Mouse (Mus musculus) kidney, embryonic 15.5 days (tissue): ENCODE data around the gene Phc2. TPM values are rescaled to one million over a fixed set of nuclear protein-coding genes. Genes with fewer than 3 reads are reported as not detected.
"Not testable (repeated sequence)": the region's sequence is repeated elsewhere in the genome, so short reads cannot be mapped to it uniquely, and the experiment has no call there.

Source experiments
- ATAC-seq: fragments of 200-750 bp; cut with Nextera tagmentation; replicated peaks from 2 replicates; pipeline ENCODE4 v1.8.0; 2017; ENCODE audit warnings: moderate TSS enrichment; ENCODE audit not compliant: low FRiP score
- H3K27ac ChIP-seq: fragments of 300-500 bp; sonication (generic); 2 replicates; pipeline ENCODE4 v1.5.1; 2015; ENCODE audit warnings: mild to moderate bottlenecking, inconsistent platforms
- H3K27me3 ChIP-seq: fragments of 300-500 bp; sonication (generic); 2 replicates; pipeline ENCODE4 v1.6.1; 2015; ENCODE audit warnings: inconsistent platforms
- H3K36me3 ChIP-seq: fragments of 300-500 bp; sonication (generic); 2 replicates; pipeline ENCODE4 v1.6.1; 2015; ENCODE audit warnings: inconsistent platforms
- H3K4me1 ChIP-seq: fragments of 300-500 bp; sonication (generic); 2 replicates; pipeline ENCODE4 v1.6.1; 2015; ENCODE audit warnings: inconsistent platforms
- H3K4me2 ChIP-seq: fragments of 300-500 bp; sonication (generic); 2 replicates; pipeline ENCODE4 v1.6.1; 2015; ENCODE audit warnings: moderate library complexity, mild to moderate bottlenecking, inconsistent platforms
- H3K4me3 ChIP-seq: fragments of 300-500 bp; sonication (generic); replicated peaks from 2 replicates; pipeline ENCODE4 v1.5.1; 2015; ENCODE audit warnings: mild to moderate bottlenecking, inconsistent platforms
- H3K9ac ChIP-seq: fragments of 300-500 bp; sonication (generic); 2 replicates; pipeline ENCODE4 v1.6.1; 2015; ENCODE audit warnings: mild to moderate bottlenecking, inconsistent platforms
- H3K9me3 ChIP-seq: fragments of 300-500 bp; sonication (generic); replicated peaks from 2 replicates; pipeline ENCODE4 v1.6.1; 2016; ENCODE audit warnings: inconsistent platforms
- WGBS: fragments of 180-500 bp; shearing (Covaris S2); methylation state at CpG from one replicate; pipeline ENCODE4 v1.1.7; 2015; ENCODE audit warnings: mixed read lengths; 5-methylcytosine and 5-hydroxymethylcytosine counted together
- polyA plus RNA-seq: library from polyadenylated mRNA; unstranded; fragments of >200 nt; fragmentation: Nextera tagmentation; extraction: Ambion mirVana; gene quantifications from 2 replicates; pipeline ENCODE4 v1.2.1, GENCODE M21; 2015

The Phc2 gene
- polyA plus RNA-seq, 1 experiment from 2014 or later, result 40.3 TPM

- H3K27me3 ChIP-seq, result 0 out of 2 replicates have a peak, but pooled peaks cover 4% of the 10 kb centered on the region
- peak overlapping the region; percentile 84; the same call in 1 of the 2 replicates for H3K27ac ChIP-seq
- no peak for ATAC-seq
- H3K9me3 ChIP-seq, result no peaks in the 10 kb centered on the region
- WGBS, result 26% methylated on average over 3 of the region's 3 CpGs
- H3K9ac ChIP-seq, result no peak overlapping the region
- H3K4me1 ChIP-seq, result peaks cover 72% of the 10 kb centered on the region
- no peak overlapping the region for H3K4me2 ChIP-seq
- no peak overlapping the region for H3K4me3 ChIP-seq
- H3K36me3 ChIP-seq, result no peaks in the 10 kb centered on the region
Measured at GRCm38 (mm10) chr4:128651530-128651929, 3.0 kb upstream of the Phc2 start.

GRCm38 (mm10) chr4:128652584-128653298 is 1.8 kb upstream of the Phc2 start:
- Histone ChIP-seq H3K4me2 (no peak overlapping the region), H3K27ac (peak overlapping the region; percentile 84), H3K9me3 (no peaks in the 10 kb centered on the region), H3K4me3 (no peak overlapping the region), H3K4me1 (peaks cover 72% of the 10 kb centered on the region), H3K36me3 (no peaks in the 10 kb centered on the region), H3K9ac (no peak overlapping the region), H3K27me3 (0 out of 2 replicates have a peak, but pooled peaks cover 4% of the 10 kb centered on the region)
- ATAC-seq, result no peak
- WGBS, result 15% methylated on average over 5 of the region's 5 CpGs

GRCm38 (mm10) chr4:128655446-128655845 is 944 bp downstream of the Phc2 start:
- no peak for ATAC-seq
- H3K4me3 ChIP-seq, result peak overlapping the region; percentile 84
- peak overlapping the region; percentile 84; the same call in 1 of the 2 replicates for H3K27ac ChIP-seq
- H3K9me3 ChIP-seq, result no peaks in the 10 kb centered on the region
- H3K4me2 ChIP-seq, result peak overlapping the region; percentile 98
- peaks cover 65% of the 10 kb centered on the region for H3K4me1 ChIP-seq
- WGBS, result 1% methylated on average over 12 of the region's 12 CpGs
- H3K36me3 ChIP-seq, result no peaks in the 10 kb centered on the region
- H3K9ac ChIP-seq, result peak overlapping the region; percentile 83
- 0 out of 2 replicates have a peak, but pooled peaks cover 4% of the 10 kb centered on the region for H3K27me3 ChIP-seq

GRCm38 (mm10) chr4:128660196-128660595 is 5.7 kb downstream of the Phc2 start:
- 85% methylated on average over 8 of the region's 8 CpGs for WGBS
- H3K4me1 ChIP-seq, result peaks cover 33% of the 10 kb centered on the region

GRCm38 (mm10) chr4:128661063-128661462 is 6.6 kb downstream of the Phc2 start:
- Histone ChIP-seq H3K36me3 (no peaks in the 10 kb centered on the region), H3K9ac (no peak overlapping the region), H3K9me3 (no peaks in the 10 kb centered on the region), H3K27ac (no peak overlapping the region), H3K4me3 (no peak overlapping the region), H3K4me1 (peaks cover 29% of the 10 kb centered on the region), H3K4me2 (no peak overlapping the region), H3K27me3 (0 out of 2 replicates have a peak, but pooled peaks cover 1% of the 10 kb centered on the region)
- no peak for ATAC-seq
- WGBS, result 84% methylated on average over 8 of the region's 8 CpGs

More at GRCm38 (mm10) chr4:128660196-128660595, 5.7 kb downstream of the Phc2 start:
- Histone ChIP-seq H3K9ac (no peak overlapping the region), H3K9me3 (no peaks in the 10 kb centered on the region), H3K27ac (no peak overlapping the region), H3K4me2 (no peak overlapping the region), H3K36me3 (no peaks in the 10 kb centered on the region), H3K27me3 (0 out of 2 replicates have a peak, but pooled peaks cover 4% of the 10 kb centered on the region), H3K4me3 (no peak overlapping the region)
- no peak for ATAC-seq

DNA sequence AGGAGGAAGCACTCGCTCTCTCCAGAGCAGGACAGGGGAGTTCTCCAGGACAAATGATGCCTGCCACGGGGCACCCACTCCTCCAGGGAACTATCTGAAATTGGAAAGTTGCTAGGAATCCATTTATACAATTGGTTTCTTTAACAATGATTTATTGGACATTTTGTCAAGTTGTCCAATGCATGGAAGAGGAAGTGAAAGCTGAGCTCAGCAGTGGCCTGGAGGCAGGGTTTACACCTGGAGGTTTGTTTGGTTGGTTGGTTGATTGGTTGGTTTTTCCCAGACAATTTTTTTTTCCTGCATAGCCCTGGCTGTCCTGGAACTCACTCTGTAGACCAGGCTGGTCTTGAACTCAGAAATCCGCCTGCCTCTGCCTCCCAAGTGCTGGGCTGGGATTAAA is 9.5 kb downstream of the Phc2 start:
- Histone ChIP-seq H3K4me2 (no peak overlapping the region), H3K27me3 (no peaks in the 10 kb centered on the region), H3K9me3 (no peaks in the 10 kb centered on the region), H3K4me3 (no peak overlapping the region), H3K4me1 (peaks cover 20% of the 10 kb centered on the region; the same call in 1 of the 2 replicates), H3K27ac (no peak overlapping the region), H3K36me3 (no peaks in the 10 kb centered on the region), H3K9ac (no peak overlapping the region)
- no peak for ATAC-seq
- WGBS, result 66% methylated on average over 3 of the region's 3 CpGs

GRCm38 (mm10) chr4:128666362-128666761 is 11.9 kb downstream of the Phc2 start:
- H3K4me2 ChIP-seq, result not testable (repeated sequence)
- 57% methylated on average over 7 of the region's 7 CpGs for WGBS

DNA sequence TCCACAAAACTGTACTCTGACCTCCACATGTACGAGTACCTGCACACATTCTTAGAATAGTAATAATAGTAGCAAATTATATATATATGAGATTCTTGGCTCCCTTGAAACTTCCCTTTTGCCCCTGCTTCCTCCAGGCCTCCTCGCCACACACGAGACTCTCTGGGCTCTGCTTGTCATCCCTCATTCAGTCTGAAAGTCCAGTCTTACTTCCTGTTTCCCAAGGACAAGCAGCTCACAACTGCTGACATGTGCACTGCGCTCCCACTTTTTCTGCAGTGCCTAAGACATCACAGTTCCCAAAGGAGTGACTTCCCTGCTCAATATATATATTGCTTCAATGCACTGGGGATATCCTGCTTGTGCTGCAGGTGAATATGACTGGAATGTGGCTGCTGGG is 12.7 kb downstream of the Phc2 start:
- H3K27ac ChIP-seq, result peak overlapping the region; percentile 56
- not testable (repeated sequence) for H3K9ac ChIP-seq, ATAC-seq, H3K4me2 ChIP-seq, H3K9me3 ChIP-seq, H3K4me3 ChIP-seq, H3K27me3 ChIP-seq, H3K36me3 ChIP-seq
- peaks cover 34% of the 10 kb centered on the region for H3K4me1 ChIP-seq
- 46% methylated on average over 4 of the region's 4 CpGs for WGBS

More at GRCm38 (mm10) chr4:128666362-128666761, 11.9 kb downstream of the Phc2 start:
- not testable (repeated sequence) for H3K9ac ChIP-seq, H3K27me3 ChIP-seq, H3K9me3 ChIP-seq, ATAC-seq, H3K4me3 ChIP-seq, H3K36me3 ChIP-seq
- Histone ChIP-seq H3K27ac (0 out of 2 replicates have a peak overlapping the region, but pooled peaks have one; percentile 37), H3K4me1 (peaks cover 33% of the 10 kb centered on the region)

GRCm38 (mm10) chr4:128669229-128669628 is 14.7 kb downstream of the Phc2 start:
- ATAC-seq, result no peak
- Histone ChIP-seq H3K4me3 (no peak overlapping the region), H3K27ac (no peak overlapping the region), H3K4me2 (no peak overlapping the region), H3K4me1 (peaks cover 34% of the 10 kb centered on the region), H3K9me3 (no peaks in the 10 kb centered on the region), H3K9ac (no peak overlapping the region), H3K36me3 (no peaks in the 10 kb centered on the region), H3K27me3 (no peaks in the 10 kb centered on the region)
- 81% methylated on average over 6 of the region's 6 CpGs for WGBS

- Histone ChIP-seq H3K4me2 (peak overlapping the region; percentile 12; the same call in 1 of the 2 replicates), H3K27ac (peak overlapping the region; percentile 69), H3K4me1 (peaks cover 31% of the 10 kb centered on the region), H3K9me3 (no peaks in the 10 kb centered on the region), H3K36me3 (no peaks in the 10 kb centered on the region), H3K4me3 (no peak overlapping the region), H3K9ac (peak overlapping the region; percentile 35; the same call in 1 of the 2 replicates), H3K27me3 (no peaks in the 10 kb centered on the region)
- peak; percentile 74 for ATAC-seq
- WGBS, result 16% methylated on average over 11 of the region's 11 CpGs
Measured at GRCm38 (mm10) chr4:128670566-128671191, 16.2 kb downstream of the Phc2 start.

- Histone ChIP-seq H3K4me3 (no peak overlapping the region), H3K36me3 (no peaks in the 10 kb centered on the region), H3K27ac (no peak overlapping the region), H3K9me3 (no peaks in the 10 kb centered on the region), H3K27me3 (no peaks in the 10 kb centered on the region), H3K9ac (no peak overlapping the region), H3K4me2 (no peak overlapping the region), H3K4me1 (peaks cover 22% of the 10 kb centered on the region)
- ATAC-seq, result no peak
- 94% methylated on average over 4 of the region's 4 CpGs for WGBS
Measured at GRCm38 (mm10) chr4:128672494-128672893, 18.0 kb downstream of the Phc2 start.

GRCm38 (mm10) chr4:128678564-128679217 is 24.2 kb downstream of the Phc2 start:
- Histone ChIP-seq H3K27me3 (no peaks in the 10 kb centered on the region), H3K4me3 (no peak overlapping the region), H3K9me3 (no peaks in the 10 kb centered on the region), H3K36me3 (no peaks in the 10 kb centered on the region), H3K4me2 (no peak overlapping the region), H3K27ac (no peak overlapping the region), H3K9ac (no peak overlapping the region), H3K4me1 (peaks cover 9% of the 10 kb centered on the region)
- ATAC-seq, result no peak
- 61% methylated on average over 13 of the region's 13 CpGs for WGBS
